Mouse (Mus musculus) bone marrow, adult 2 months (tissue): Measurements from ENCODE around the gene Grin1. TPM values are rescaled to one million over a fixed set of nuclear protein-coding genes. Genes with fewer than 3 reads are reported as not detected.

ENCODE experiments used
- H3K27ac ChIP-seq: fragments of 200-500 bp; 2 replicates; pipeline ENCODE4 v1.5.1; 2012; ENCODE audit warnings: low read depth, mild to moderate bottlenecking, control low read depth, inconsistent platforms, low read length; ENCODE audit not compliant: control insufficient read depth, poor library complexity, insufficient read depth
- H3K4me1 ChIP-seq: fragments of 200-500 bp; 2 replicates; pipeline ENCODE4 v1.6.1; 2011; ENCODE audit warnings: low read length; ENCODE audit not compliant: control insufficient read depth, insufficient read depth
- H3K4me3 ChIP-seq: fragments of 200-500 bp; replicated peaks from 2 replicates; pipeline ENCODE3; 2011; ENCODE audit warnings: mild to moderate bottlenecking, low read depth, low read length, control low read depth; ENCODE audit not compliant: control insufficient read depth
- CTCF ChIP-seq: fragments of 200-500 bp; IDR thresholded peaks from 2 replicates; pipeline ENCODE4 v1.5.1; 2011; ENCODE audit warnings: low read length, control low read depth; ENCODE audit not compliant: control insufficient read depth, insufficient read depth
- POLR2A ChIP-seq: fragments of 200-500 bp; IDR thresholded peaks from 2 replicates; pipeline ENCODE4 v1.6.1; 2011; ENCODE audit warnings: low read depth, mild to moderate bottlenecking, control low read depth, low read length, borderline replicate concordance; ENCODE audit not compliant: control insufficient read depth
- WGBS: fragments of 180-500 bp; shearing (Covaris S2); methylation state at CpG from one replicate; pipeline ENCODE4 v1.1.7; 2018; 5-methylcytosine and 5-hydroxymethylcytosine counted together
- polyA plus RNA-seq: library from polyadenylated mRNA; stranded (reverse); fragments of >200 nt; gene quantifications from 2 replicates; pipeline ENCODE4 v1.2.4, GENCODE M21; 2011; ENCODE audit warnings: low replicate concordance; ENCODE audit not compliant: missing spikeins, insufficient read depth, insufficient read length

The Grin1 gene
- polyA plus RNA-seq, 1 experiment, result 5.0 TPM

GRCm38 (mm10) chr2:25290101-25290815, 28.7 kb downstream of the Grin1 start:
- Histone ChIP-seq H3K27ac (no peak overlapping the region), H3K4me1 (no peaks in the 10 kb centered on the region), H3K4me3 (no peak overlapping the region)
- 3% methylated on average over 54 of the region's 54 CpGs for WGBS
- no peak for TF ChIP-seq POLR2A
- no peak for TF ChIP-seq CTCF

GRCm38 (mm10) chr2:25289651-25290050, 29.3 kb downstream of the Grin1 start, which contains the start of gene Lrrc26:
Gene Lrrc26 (plus strand): TSS chr2:25289915.
- Histone ChIP-seq H3K27ac (no peak within 1 kb of the TSS), H3K4me3 (no peak within 1 kb of the TSS), H3K4me1 (no peaks in the 10 kb centered on the region)
- no peak for TF ChIP-seq CTCF
- 6% methylated on average over 11 of the region's 11 CpGs for WGBS

GRCm38 (mm10) chr2:25288734-25289345, 30.1 kb downstream of the Grin1 start:
- Histone ChIP-seq H3K4me3 (no peak overlapping the region), H3K27ac (no peak overlapping the region), H3K4me1 (no peaks in the 10 kb centered on the region)
- TF ChIP-seq POLR2A (no peak), CTCF (no peak)
- WGBS, result 85% methylated on average over 7 of the region's 7 CpGs

DNA sequence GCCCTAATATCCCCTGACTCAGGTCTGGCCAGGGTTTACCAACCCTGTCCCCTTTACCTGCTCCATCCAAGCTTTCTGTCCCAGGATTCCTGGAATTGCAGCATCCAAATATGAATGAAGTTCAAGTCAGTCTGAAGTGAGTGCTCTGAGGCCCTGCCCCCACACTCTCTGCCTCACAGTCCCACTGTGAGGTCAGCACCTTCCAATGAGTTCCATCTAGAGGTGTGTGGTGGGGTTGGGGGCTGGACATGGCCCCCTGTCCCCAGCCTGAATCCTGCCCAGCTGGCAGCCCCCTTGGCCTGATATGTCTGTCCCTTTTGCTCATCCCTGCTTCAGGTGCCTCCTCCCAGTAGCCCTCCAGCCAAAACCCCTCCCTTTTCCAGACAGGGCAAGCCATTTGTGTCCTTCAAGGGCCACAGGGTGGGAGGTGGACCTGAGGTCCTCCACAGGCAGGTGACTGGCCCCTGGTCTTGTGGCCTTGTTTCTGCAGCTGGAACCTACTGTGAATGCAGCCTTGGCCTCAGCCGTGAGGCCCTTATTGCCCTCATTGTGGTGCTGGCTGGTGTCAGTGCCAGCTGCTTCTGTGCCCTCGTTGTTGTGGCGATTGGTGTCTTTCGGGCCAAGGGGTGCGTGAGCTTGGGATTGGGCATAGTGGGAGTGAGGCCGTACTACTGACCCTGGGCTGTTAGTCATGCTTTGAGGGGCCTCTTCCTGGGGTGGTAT, 30.9 kb downstream of the Grin1 start, which contains the start of gene Tmem210:
Gene Tmem210, plus strand, starts transcription at position 219 of the 723 bp plus-strand sequence.
- 85% methylated on average over 6 of the region's 6 CpGs for WGBS
- no peak for TF ChIP-seq CTCF
- TF ChIP-seq POLR2A, result no peak
- Histone ChIP-seq H3K4me1 (no peaks in the 10 kb centered on the region), H3K4me3 (no peak within 1 kb of the TSS), H3K27ac (no peak within 1 kb of the TSS)

GRCm38 (mm10) chr2:25286837-25287636, 31.9 kb downstream of the Grin1 start:
- H3K4me1 ChIP-seq, result no peaks in the 10 kb centered on the region
- H3K27ac ChIP-seq, result no peak overlapping the region
- WGBS, result 38% methylated on average over 7 of the region's 7 CpGs
- H3K4me3 ChIP-seq, result no peak overlapping the region
- TF ChIP-seq POLR2A, result no peak
- TF ChIP-seq CTCF, result no peak

DNA sequence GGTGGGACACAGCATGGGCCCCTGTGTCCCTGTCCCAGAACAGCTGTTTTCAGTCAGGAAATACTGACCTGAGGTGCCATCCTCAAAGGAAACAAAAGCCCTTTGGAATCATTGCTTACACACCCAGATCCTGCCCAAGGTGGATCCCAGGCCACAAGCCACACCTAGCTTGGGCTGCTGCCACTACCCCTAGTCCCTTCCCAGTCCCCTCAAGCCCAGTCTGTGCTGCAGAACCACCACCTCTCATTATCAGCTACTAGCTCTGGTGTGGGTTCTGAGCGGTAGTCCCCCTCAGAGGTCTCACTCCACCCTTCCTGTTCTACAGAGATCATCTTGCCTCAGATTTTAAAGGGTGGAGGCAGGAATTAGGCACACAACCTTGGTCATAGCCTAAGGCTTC, 32.7 kb downstream of the Grin1 start:
- WGBS, result 69% methylated on average over 1 of the region's 1 CpGs

GRCm38 (mm10) chr2:25285551-25285950, 33.4 kb downstream of the Grin1 start:
- H3K27ac ChIP-seq, result no peak overlapping the region
- 90% methylated on average over 2 of the region's 2 CpGs for WGBS
- H3K4me1 ChIP-seq, result no peaks in the 10 kb centered on the region
- TF ChIP-seq POLR2A, result no peak
- TF ChIP-seq CTCF, result no peak
- no peak overlapping the region for H3K4me3 ChIP-seq

More for the DNA sequence above, 32.7 kb downstream of the Grin1 start:
- H3K4me3 ChIP-seq, result no peak overlapping the region
- H3K27ac ChIP-seq, result no peak overlapping the region
- no peaks in the 10 kb centered on the region for H3K4me1 ChIP-seq
- TF ChIP-seq POLR2A, result no peak
- no peak for TF ChIP-seq CTCF
